Mouse (Mus musculus): Measurements from ENCODE around the gene Anapc11.

DNA sequence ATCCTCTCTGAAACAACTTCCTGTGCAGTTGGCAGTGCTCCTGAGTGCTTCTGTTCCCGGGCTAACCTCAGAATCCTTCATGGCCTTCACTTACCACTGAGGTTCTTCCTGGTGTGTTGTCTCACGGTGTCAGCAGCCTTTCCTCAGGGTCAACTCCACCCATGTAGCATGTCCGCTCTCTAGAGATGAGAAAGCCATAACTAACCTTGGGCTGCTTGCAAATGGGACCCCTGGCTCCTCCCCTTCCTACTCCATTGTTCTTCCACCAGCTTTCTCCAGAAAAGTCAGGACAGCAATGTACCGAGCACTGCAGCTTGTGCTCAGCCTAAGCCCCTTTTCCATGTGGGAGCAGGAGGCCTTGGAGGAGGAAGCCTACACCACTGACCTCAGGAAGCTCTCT lies 8.5 kb downstream of the Anapc11 start:
- no peak for TF ChIP-seq CTCF (conservative IDR thresholded peaks at IDR 0.05; ENCODE audit: low read length)
- no peak for TF ChIP-seq NANOG (IDR thresholded peaks at IDR 0.05; ENCODE audit: borderline replicate concordance, low read length)

All from E14TG2a.4 (cell line).